Mouse (Mus musculus) kidney, adult 8-10 months (tissue): Measurements from ENCODE around the gene Clec11a.

ENCODE experiments used
- DNase-seq, 2 experiments: peaks; one replicate each; pipeline ENCODE4 v3.0.0; 2022

The Clec11a gene

GRCm38 (mm10) chr7:44276461-44277249 lies 30.0 kb downstream of the Clec11a start:
- DNase-seq, result no peak

GRCm38 (mm10) chr7:44275546-44275945 lies 31.2 kb downstream of the Clec11a start:
- DNase-seq, result no peak

- DNase-seq, result no peak
These were observed 32.6 kb downstream of the Clec11a start for GRCm38 (mm10) chr7:44274096-44274495.

GRCm38 (mm10) chr7:44273446-44273845 lies 33.3 kb downstream of the Clec11a start:
- DNase-seq, result no peak

- DNase-seq, result no peak
These were observed 34.2 kb downstream of the Clec11a start for GRCm38 (mm10) chr7:44272546-44272945.

GRCm38 (mm10) chr7:44271309-44271708 lies 35.4 kb downstream of the Clec11a start:
- DNase-seq, result no peak

GRCm38 (mm10) chr7:44269397-44269796 lies 37.3 kb downstream of the Clec11a start:
- DNase-seq, result no peak

- DNase-seq, result no peak
These were observed 38.6 kb downstream of the Clec11a start for GRCm38 (mm10) chr7:44268117-44268516.

- peak; percentile 89 to 97 for DNase-seq
These were observed 43.7 kb downstream of the Clec11a start for GRCm38 (mm10) chr7:44262791-44263643.

- no peak for DNase-seq
These were observed 45.6 kb downstream of the Clec11a start, which contains the start of gene Gm15517 for GRCm38 (mm10) chr7:44261147-44261546. Gene Gm15517, plus strand, starts transcription at chr7:44261447.

- no peak for DNase-seq
These were observed 46.3 kb downstream of the Clec11a start for GRCm38 (mm10) chr7:44260410-44260809.

GRCm38 (mm10) chr7:44257278-44257677 lies 49.4 kb downstream of the Clec11a start, which contains the start of gene Acp4:
Gene Acp4, minus strand, starts transcription at chr7:44257378.
- DNase-seq, result no peak

- no peak for DNase-seq
These were observed 51.8 kb downstream of the Clec11a start for GRCm38 (mm10) chr7:44254930-44255329.

GRCm38 (mm10) chr7:44253023-44253616 lies 53.6 kb downstream of the Clec11a start:
- DNase-seq, result no peak
